Mouse (Mus musculus) limb, embryonic 14.5 days (tissue): ENCODE measurements around the gene Arhgap24. TPM values are rescaled to one million over a fixed set of nuclear protein-coding genes. Genes with fewer than 3 reads are reported as not detected.
"Not testable (repeated sequence)": the region's sequence is repeated elsewhere in the genome, so short reads cannot be mapped to it uniquely, and the experiment has no call there.

Source experiments
- ATAC-seq: fragments of 200-750 bp; cut with Nextera tagmentation; 2 replicates; pipeline ENCODE4 v1.8.0; 2017; ENCODE audit warnings: low read depth, moderate number of reproducible peaks, moderate TSS enrichment; ENCODE audit not compliant: low FRiP score
- DNase-seq: peaks from one replicate; pipeline ENCODE4 v3.0.0-alpha.2; 2015; ENCODE audit warnings: low spot score
- H3K27ac ChIP-seq: fragments of 300-500 bp; sonication (generic); replicated peaks from 2 replicates; pipeline ENCODE4 v1.5.1; 2014; ENCODE audit warnings: low read depth, mild to moderate bottlenecking, low read length, moderate library complexity, mixed read lengths
- H3K27me3 ChIP-seq: fragments of 300-500 bp; sonication (generic); 2 replicates; pipeline ENCODE4 v1.6.1; 2014; ENCODE audit warnings: low read length, mixed read lengths; ENCODE audit not compliant: control insufficient read depth, insufficient read depth
- H3K36me3 ChIP-seq: fragments of 300-500 bp; sonication (generic); 2 replicates; pipeline ENCODE4 v1.6.1; 2014; ENCODE audit warnings: mild to moderate bottlenecking, low read length, moderate library complexity, mixed read lengths; ENCODE audit not compliant: control insufficient read depth, insufficient read depth
- H3K4me1 ChIP-seq: fragments of 300-500 bp; sonication (generic); 2 replicates; pipeline ENCODE4 v1.6.1; 2014; ENCODE audit warnings: antibody characterized with exemption, low read length, mixed read lengths; ENCODE audit not compliant: control insufficient read depth, insufficient read depth
- H3K4me2 ChIP-seq: fragments of 300-500 bp; sonication (generic); replicated peaks from 2 replicates; pipeline ENCODE4 v1.6.1; 2014; ENCODE audit warnings: low read depth, mild to moderate bottlenecking, low read length, moderate library complexity; ENCODE audit not compliant: severe bottlenecking
- H3K4me3 ChIP-seq: fragments of 300-500 bp; sonication (generic); replicated peaks from 2 replicates; pipeline ENCODE4 v1.5.1; 2014; ENCODE audit warnings: low read length
- H3K9ac ChIP-seq: fragments of 300-500 bp; sonication (generic); 2 replicates; pipeline ENCODE4 v1.6.1; 2014; ENCODE audit warnings: mild to moderate bottlenecking, low read depth, low read length, moderate library complexity; ENCODE audit not compliant: severe bottlenecking
- H3K9me3 ChIP-seq: fragments of 300-500 bp; sonication (generic); 2 replicates; pipeline ENCODE4 v1.6.1; 2016; ENCODE audit warnings: low read length; ENCODE audit not compliant: control insufficient read depth
- POLR2A ChIP-seq: fragments of 200-500 bp; IDR thresholded peaks from 2 replicates; pipeline ENCODE4 v1.8.0; 2012; ENCODE audit warnings: inconsistent platforms, mild to moderate bottlenecking, moderate library complexity, borderline replicate concordance; ENCODE audit not compliant: insufficient read depth, insufficient read length; ENCODE audit errors: extremely low read depth
- WGBS: fragments of 180-500 bp; shearing (Covaris S2); extraction: QIAGEN DNeasy Blood & Tissue Kit; methylation state at CpG from one replicate; pipeline ENCODE4 v1.1.7; 2014; 5-methylcytosine and 5-hydroxymethylcytosine counted together
- polyA plus RNA-seq, 2 experiments: library from polyadenylated mRNA; depleted of rRNA in 1 of 2; stranded (reverse) in 1 of 2; unstranded in 1 of 2; fragments of >200 nt; fragmentation: Nextera tagmentation in 1 of 2; extraction: Ambion mirVana in 1 of 2; gene quantifications; 2 replicates each; pipeline versions ENCODE4 v1.2.1 to v1.2.3; 2012 to 2014

The Arhgap24 gene
- polyA plus RNA-seq, 2 experiments: 20.2 to 25.8 TPM

DNA sequence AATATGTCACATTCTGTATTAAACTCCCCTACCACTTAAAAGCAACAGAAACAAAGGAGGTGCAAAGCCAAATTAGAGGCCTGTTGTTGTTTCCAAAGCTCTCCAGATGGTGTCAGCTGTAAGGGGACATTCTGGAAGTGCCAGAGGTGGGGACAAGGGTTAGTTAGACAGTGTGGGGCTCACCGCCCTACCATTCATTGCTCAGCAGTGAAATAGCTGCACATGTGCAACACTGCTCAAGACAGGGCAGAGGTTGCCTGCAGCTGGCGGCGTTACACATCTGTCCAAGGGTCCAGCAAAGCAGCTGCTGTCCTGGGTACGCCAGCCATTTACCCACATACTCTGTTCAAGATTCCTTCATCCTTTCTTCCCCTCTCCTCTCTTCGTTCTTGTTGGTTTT lies 387.0 kb downstream of the Arhgap24 start:
- Histone ChIP-seq H3K27me3 (no peaks in the 10 kb centered on the region), H3K4me2 (no peak overlapping the region), H3K36me3 (no peaks in the 10 kb centered on the region), H3K27ac (no peak overlapping the region), H3K9me3 (no peaks in the 10 kb centered on the region), H3K4me1 (no peaks in the 10 kb centered on the region), H3K4me3 (no peak overlapping the region), H3K9ac (no peak overlapping the region)
- ATAC-seq (no peak), DNase-seq (no peak)
- no peak for TF ChIP-seq POLR2A
- WGBS: 53% methylated on average over 5 of the region's 5 CpGs

- H3K36me3 ChIP-seq, H3K27me3 ChIP-seq, H3K9me3 ChIP-seq, H3K27ac ChIP-seq, H3K4me1 ChIP-seq, H3K9ac ChIP-seq, DNase-seq, H3K4me2 ChIP-seq, H3K4me3 ChIP-seq, ATAC-seq: not testable (repeated sequence)
- 96% methylated on average over 8 of the region's 9 CpGs for WGBS
Observed at GRCm38 (mm10) chr5:102872996-102873395, 391.8 kb downstream of the Arhgap24 start.

DNA sequence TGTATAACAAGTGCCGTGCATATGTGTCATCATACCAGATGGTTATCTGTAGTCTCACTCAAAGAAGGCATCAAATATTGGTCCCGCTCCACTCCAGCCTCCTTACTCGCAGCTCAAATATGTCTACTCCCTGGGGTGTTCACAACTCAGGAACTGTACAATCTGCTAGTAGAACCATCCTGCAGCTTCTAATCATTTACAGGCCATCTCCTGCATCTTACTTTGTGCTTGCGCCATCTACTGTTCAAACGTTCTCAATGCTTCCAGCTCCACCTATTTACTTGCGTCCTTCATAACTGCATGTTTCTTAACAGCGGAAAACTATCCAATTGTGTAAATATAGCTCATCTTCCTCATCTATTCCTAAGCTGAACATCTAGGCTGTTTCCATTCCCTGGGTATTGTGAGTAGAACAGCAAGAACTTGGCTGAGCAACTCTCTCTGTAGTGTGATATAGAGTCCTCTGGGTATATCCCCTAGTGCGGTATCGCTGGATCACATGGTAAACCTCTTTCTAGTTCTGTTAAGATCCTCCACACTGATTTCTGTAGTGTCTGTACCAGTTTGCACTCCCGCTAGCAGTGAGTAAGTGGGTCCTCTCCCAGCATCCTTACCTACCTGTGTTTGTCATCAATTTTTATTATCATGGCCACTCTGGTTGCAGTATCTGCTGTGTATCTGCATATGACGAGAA lies 393.6 kb downstream of the Arhgap24 start:
- ATAC-seq: no peak; the same call in 1 of the 2 replicates
- TF ChIP-seq POLR2A: no peak
- no peak overlapping the region for H3K27ac ChIP-seq
- H3K4me1 ChIP-seq: no peaks in the 10 kb centered on the region
- H3K4me2 ChIP-seq: no peak overlapping the region
- no peaks in the 10 kb centered on the region for H3K9me3 ChIP-seq
- peak; percentile 82 for DNase-seq
- H3K27me3 ChIP-seq: no peaks in the 10 kb centered on the region
- no peak overlapping the region for H3K9ac ChIP-seq
- no peaks in the 10 kb centered on the region for H3K36me3 ChIP-seq
- H3K4me3 ChIP-seq: no peak overlapping the region
- WGBS: 40% methylated on average over 11 of the region's 11 CpGs

DNA sequence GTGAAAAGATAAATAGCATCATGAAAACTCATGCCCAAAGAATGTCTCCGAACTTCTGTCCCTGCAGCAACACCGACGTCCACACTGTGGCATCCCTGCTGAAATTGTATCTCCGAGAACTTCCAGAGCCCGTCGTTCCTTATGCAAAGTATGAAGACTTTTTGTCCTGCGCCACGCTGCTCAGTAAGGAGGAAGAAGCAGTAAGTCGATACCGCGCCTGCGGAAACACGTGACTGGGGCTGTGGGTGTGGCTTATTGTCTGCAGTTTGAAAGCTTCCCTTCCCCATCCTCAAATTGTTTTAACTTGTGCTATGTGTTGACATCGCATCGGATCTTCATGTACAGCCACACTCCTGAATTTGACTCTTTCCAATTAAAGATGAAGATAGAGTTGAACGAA lies 394.4 kb downstream of the Arhgap24 start:
- ATAC-seq: no peak
- H3K4me2 ChIP-seq: no peak overlapping the region

GRCm38 (mm10) chr5:102888482-102889162 lies 407.4 kb downstream of the Arhgap24 start:
- ATAC-seq: no peak
- Histone ChIP-seq H3K9me3 (no peaks in the 10 kb centered on the region), H3K4me2 (no peak overlapping the region), H3K4me3 (no peak overlapping the region), H3K27ac (no peak overlapping the region), H3K4me1 (no peaks in the 10 kb centered on the region), H3K9ac (no peak overlapping the region), H3K36me3 (peaks cover 14% of the 10 kb centered on the region), H3K27me3 (no peaks in the 10 kb centered on the region)
- DNase-seq: no peak
- TF ChIP-seq POLR2A: no peak
- 68% methylated on average over 14 of the region's 14 CpGs for WGBS

More for the DNA sequence above, 394.4 kb downstream of the Arhgap24 start:
- no peak for DNase-seq
- Histone ChIP-seq H3K27me3 (no peaks in the 10 kb centered on the region), H3K27ac (no peak overlapping the region), H3K9me3 (no peaks in the 10 kb centered on the region), H3K4me1 (no peaks in the 10 kb centered on the region), H3K4me3 (no peak overlapping the region), H3K9ac (no peak overlapping the region), H3K36me3 (no peaks in the 10 kb centered on the region)
- TF ChIP-seq POLR2A: no peak
- WGBS: 74% methylated on average over 16 of the region's 16 CpGs
